Mouse (Mus musculus): ENCODE results near the gene Trpc7.

DNA sequence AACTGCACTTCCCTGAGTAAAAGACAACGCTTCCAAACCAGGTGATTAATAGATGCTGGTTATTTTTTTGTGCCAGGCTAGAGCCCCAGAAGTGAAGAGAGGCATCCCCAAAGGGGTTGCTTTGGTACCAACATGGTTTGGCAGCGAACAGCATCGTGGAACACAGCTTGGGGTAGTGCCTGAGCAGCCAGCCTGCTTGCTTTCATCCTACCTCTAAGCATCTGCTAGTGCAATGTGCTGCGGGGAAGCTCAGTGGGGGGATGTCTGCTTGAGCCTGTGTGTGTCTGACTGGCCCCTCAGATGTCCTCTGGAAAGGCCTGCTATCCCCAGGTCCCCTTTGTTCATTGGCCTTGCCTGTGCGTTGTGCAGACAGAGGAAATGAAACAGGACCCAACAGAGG, 42.4 kb downstream of the Trpc7 start:
- TF ChIP-seq EP300 (IDR thresholded peaks at IDR 0.05; ENCODE audit: low read depth), result no peak
- no peak for TF ChIP-seq CTCF (IDR thresholded peaks at IDR 0.05; ENCODE audit: low read depth)
